Comparison of ENCODE assay signal across 8 mouse cellular contexts in the genomic region with DNA sequence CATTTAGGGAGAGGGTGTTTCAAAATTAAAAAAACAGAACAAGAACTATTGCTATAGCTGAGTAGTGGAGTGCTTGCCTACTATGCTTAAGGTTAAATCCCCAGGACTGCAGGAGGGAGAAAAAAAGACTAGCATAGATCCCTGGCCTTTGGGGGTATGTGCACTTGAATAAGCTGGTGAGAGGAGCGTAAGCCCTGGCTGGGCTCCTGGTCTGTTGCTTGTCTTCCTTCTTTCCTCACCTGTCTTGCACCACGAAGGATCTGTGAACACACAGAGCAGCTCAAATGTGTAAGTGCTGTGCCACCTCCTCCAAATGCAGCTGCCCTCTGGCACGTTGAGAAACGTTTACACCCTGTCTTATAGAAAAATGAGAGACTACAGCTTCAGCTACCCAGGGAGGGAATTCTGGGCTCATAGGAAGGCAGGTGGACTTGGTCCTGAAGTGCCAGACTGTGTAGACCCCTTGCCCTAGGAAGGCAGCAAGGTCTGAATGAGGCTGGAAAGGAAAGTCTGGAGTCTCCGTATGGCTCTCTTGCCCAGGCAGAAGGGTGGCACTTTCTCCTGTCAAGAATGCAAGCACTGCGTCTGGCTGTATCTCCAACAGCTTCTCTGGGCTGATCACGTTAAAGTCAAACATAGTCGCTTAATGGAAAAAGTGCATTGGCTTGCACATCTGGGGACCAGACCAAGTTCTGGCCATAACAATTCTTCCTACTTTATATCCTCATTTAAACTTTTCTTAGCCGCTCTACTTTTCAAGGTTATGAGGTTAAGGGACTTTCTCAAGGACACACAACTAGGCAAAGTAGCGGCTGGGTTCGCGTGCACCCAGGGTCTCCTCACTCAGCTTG. TPM values are rescaled to one million over a fixed set of nuclear protein-coding genes. Genes with fewer than 3 reads are reported as not detected.
A peak's percentile ranks its signal among the peaks of the same experiment; 100 is the strongest.
DNase-seq lines count a peak whose midpoint lies in the region; ATAC-seq and TF ChIP-seq lines count a peak whose summit lies in the region.

No protein-coding gene starts in this region.

- H3K4me1 ChIP-seq in neural tube, embryonic 11.5 days (ENCODE audit: control insufficient read depth, insufficient read depth, low read length) = peaks cover 12% of the 10 kb centered on the region
- peaks cover 19% of the 10 kb centered on the region for H3K4me1 ChIP-seq in heart, embryonic 12.5 days (replicated peaks)
- H3K4me1 ChIP-seq in limb, embryonic 14.5 days (ENCODE audit: control insufficient read depth, insufficient read depth, low read length) = peaks cover 20% of the 10 kb centered on the region
- H3K4me1 ChIP-seq in stomach, embryonic 14.5 days (ENCODE audit: control insufficient read depth, insufficient read depth, low read length) = peaks cover 15% of the 10 kb centered on the region

- no peak for ATAC-seq in neural tube, embryonic 11.5 days (ENCODE audit: insufficient read depth, low FRiP score, low TSS enrichment)
- ATAC-seq in heart, embryonic 12.5 days (ENCODE audit: insufficient number of reproducible peaks, low FRiP score) = no peak
- ATAC-seq in limb, embryonic 14.5 days (ENCODE audit: low FRiP score, low read depth) = peak; percentile 44
- ATAC-seq in stomach, embryonic 14.5 days (ENCODE audit: insufficient number of reproducible peaks, insufficient read depth, low FRiP score, low read depth) = no peak

- no peak overlapping the region for H3K27ac ChIP-seq in neural tube, embryonic 11.5 days (ENCODE audit: low read depth, low read length)
- H3K27ac ChIP-seq in heart, embryonic 12.5 days (ENCODE audit: poor library complexity, severe bottlenecking) = peak overlapping the region; percentile 77
- peak overlapping the region; percentile 81 for H3K27ac ChIP-seq in limb, embryonic 14.5 days (replicated peaks; ENCODE audit: low read depth, low read length)
- H3K27ac ChIP-seq in stomach, embryonic 14.5 days (ENCODE audit: low read length) = peak overlapping the region; percentile 71; the same call in 1 of the 2 replicates

- no peak overlapping the region for H3K9ac ChIP-seq in neural tube, embryonic 11.5 days (ENCODE audit: low read length)
- H3K9ac ChIP-seq in heart, embryonic 12.5 days = peak overlapping the region; percentile 96
- H3K9ac ChIP-seq in limb, embryonic 14.5 days (ENCODE audit: low read depth, low read length, severe bottlenecking) = peak overlapping the region; percentile 94; the same call in 1 of the 2 replicates
- peak overlapping the region; percentile 87; the same call in 1 of the 2 replicates for H3K9ac ChIP-seq in stomach, embryonic 14.5 days (replicated peaks; ENCODE audit: low read depth, low read length)

- H3K27me3 ChIP-seq in neural tube, embryonic 11.5 days (ENCODE audit: control insufficient read depth, insufficient read depth, low read length) = no peaks in the 10 kb centered on the region
- H3K27me3 ChIP-seq in heart, embryonic 12.5 days (replicated peaks) = no peaks in the 10 kb centered on the region
- H3K27me3 ChIP-seq in limb, embryonic 14.5 days (ENCODE audit: control insufficient read depth, insufficient read depth, low read length) = no peaks in the 10 kb centered on the region
- no peaks in the 10 kb centered on the region for H3K27me3 ChIP-seq in stomach, embryonic 14.5 days (ENCODE audit: control insufficient read depth, insufficient read depth, low read length)

- DNase-seq in adrenal gland, adult 2 months = peak; percentile 53
- no peak for DNase-seq in adrenal gland, adult 18-20 months (ENCODE audit: low spot score in 2 of 2)
- no peak for DNase-seq in neural tube, embryonic 11.5 days (ENCODE audit: low spot score)
- no peak for DNase-seq in neural tube, embryonic 10.5 days (ENCODE audit: extremely low spot score, low spot score)
- DNase-seq in limb, embryonic 14.5 days (ENCODE audit: low spot score) = peak; percentile 23
- no peak for DNase-seq in spleen, adult 18-20 months

- H3K9me3 ChIP-seq in neural tube, embryonic 11.5 days (ENCODE audit: control insufficient read depth, low read length) = no peaks in the 10 kb centered on the region
- no peaks in the 10 kb centered on the region for H3K9me3 ChIP-seq in heart, embryonic 12.5 days (replicated peaks)
- H3K9me3 ChIP-seq in limb, embryonic 14.5 days (ENCODE audit: control insufficient read depth, low read length) = no peaks in the 10 kb centered on the region
- H3K9me3 ChIP-seq in stomach, embryonic 14.5 days (ENCODE audit: control insufficient read depth, low read depth, low read length) = no peaks in the 10 kb centered on the region

- no peaks in the 10 kb centered on the region for H3K36me3 ChIP-seq in neural tube, embryonic 11.5 days (ENCODE audit: control insufficient read depth, insufficient read depth, low read length)
- H3K36me3 ChIP-seq in heart, embryonic 12.5 days = no peaks in the 10 kb centered on the region
- H3K36me3 ChIP-seq in limb, embryonic 14.5 days (ENCODE audit: control insufficient read depth, insufficient read depth, low read length) = no peaks in the 10 kb centered on the region
- no peaks in the 10 kb centered on the region for H3K36me3 ChIP-seq in stomach, embryonic 14.5 days (ENCODE audit: control insufficient read depth, insufficient read depth, low read length)

- peak overlapping the region; percentile 98 for H3K4me3 ChIP-seq in neural tube, embryonic 11.5 days (ENCODE audit: low read depth, low read length)
- peak overlapping the region; percentile 89 for H3K4me3 ChIP-seq in heart, embryonic 12.5 days
- H3K4me3 ChIP-seq in limb, embryonic 14.5 days (replicated peaks; ENCODE audit: low read length) = peak overlapping the region; percentile 93
- H3K4me3 ChIP-seq in stomach, embryonic 14.5 days (ENCODE audit: low read depth, low read length) = peak overlapping the region; percentile 93

- no peak for TF ChIP-seq POLR2A in limb, embryonic 14.5 days (IDR thresholded peaks at IDR 0.05; ENCODE audit: borderline replicate concordance, extremely low read depth, insufficient read depth, insufficient read length)

- WGBS in neural tube, embryonic 11.5 days = 21% methylated on average over 12 of the region's 12 CpGs
- WGBS in heart, embryonic 12.5 days = 18% methylated on average over 12 of the region's 12 CpGs
- WGBS in limb, embryonic 14.5 days = 13% methylated on average over 12 of the region's 12 CpGs
- 18% methylated on average over 12 of the region's 12 CpGs for WGBS in stomach, embryonic 14.5 days

- peak overlapping the region; percentile 86 for H3K4me2 ChIP-seq in neural tube, embryonic 11.5 days (ENCODE audit: low read depth)
- H3K4me2 ChIP-seq in heart, embryonic 12.5 days = peak overlapping the region; percentile 79
- H3K4me2 ChIP-seq in limb, embryonic 14.5 days (replicated peaks; ENCODE audit: low read depth, low read length, severe bottlenecking) = peak overlapping the region; percentile 88
- H3K4me2 ChIP-seq in stomach, embryonic 14.5 days (replicated peaks; ENCODE audit: low read depth, low read length) = peak overlapping the region; percentile 87

RNA-seq across cellular contexts. Expression of a gene that starts 0.7 kb away (rescaled TPM):
- total RNA-seq in adrenal gland, adult 2 months (2021) = 100 to 1,000 TPM; 141 to 170 TPM
- 21.3 and 25.9 TPM in 2 replicates for polyA plus RNA-seq in adrenal gland, adult 2 months (2012; rRNA removed)
- 100 to 1,000 TPM; 125 to 136 TPM for total RNA-seq in adrenal gland, adult 18-20 months (2021)
- polyA plus RNA-seq in neural tube, embryonic 11.5 days (2014; fragmentation: Nextera tagmentation; extraction: Ambion mirVana) = 39.3 and 40.7 TPM in 2 replicates
- 33.3 and 35.1 TPM in 2 replicates for polyA plus RNA-seq in heart, embryonic 12.5 days (2016; fragmentation: Nextera tagmentation; extraction: Ambion mirVana)
- 8.3 and 11.0 TPM in 2 replicates for polyA plus RNA-seq in limb, embryonic 14.5 days (2012; rRNA removed)
- 29.5 and 33.3 TPM in 2 replicates for polyA plus RNA-seq in limb, embryonic 14.5 days (2014; fragmentation: Nextera tagmentation; extraction: Ambion mirVana)
- polyA plus RNA-seq in stomach, embryonic 14.5 days (2014; fragmentation: Nextera tagmentation; extraction: Ambion mirVana) = 32.5 and 33.1 TPM in 2 replicates

RNA-seq across cellular contexts. Expression of a gene that starts 31.5 kb away (rescaled TPM):
- total RNA-seq in adrenal gland, adult 2 months (2021) = 1 to 10 TPM in 1 of 2 experiments, under 1 TPM in 1; 0.81 to 3.5 TPM
- polyA plus RNA-seq in adrenal gland, adult 2 months (2012; rRNA removed) = 1.2 and 1.3 TPM in 2 replicates
- 1 to 10 TPM; 1.1 to 1.9 TPM for total RNA-seq in adrenal gland, adult 18-20 months (2021)
- polyA plus RNA-seq in neural tube, embryonic 11.5 days (2014; fragmentation: Nextera tagmentation; extraction: Ambion mirVana) = 0.29 TPM in 1 of 2 replicates, not detected in the other
- polyA plus RNA-seq in heart, embryonic 12.5 days (2016; fragmentation: Nextera tagmentation; extraction: Ambion mirVana) = not detected in 2 replicates
- polyA plus RNA-seq in limb, embryonic 14.5 days (2012; rRNA removed) = 0.05 and 0.13 TPM in 2 replicates
- polyA plus RNA-seq in limb, embryonic 14.5 days (2014; fragmentation: Nextera tagmentation; extraction: Ambion mirVana) = 0.40 and 0.62 TPM in 2 replicates
- 0.59 and 0.87 TPM in 2 replicates for polyA plus RNA-seq in stomach, embryonic 14.5 days (2014; fragmentation: Nextera tagmentation; extraction: Ambion mirVana)

Comparison
In these comparisons a context has a peak if more than half of its experiments do, and no peak if none do; other contexts are left out.
1. DNase-seq: peak in adrenal gland, adult 2 months (single experiment) and limb, embryonic 14.5 days (single experiment); none in adrenal gland, adult 18-20 months (0 of 2), neural tube, embryonic 11.5 days (single experiment), neural tube, embryonic 10.5 days (single experiment) and spleen, adult 18-20 months (0 of 2).
2. Peak in every context shown above with its lines, with median percentiles within 50 percentile points of each other: H3K4me2 ChIP-seq and H3K4me3 ChIP-seq.